Mouse (Mus musculus) embryonic facial prominence, embryonic 12.5 days (tissue): ENCODE results near the gene Trim67. TPM values are rescaled to one million over a fixed set of nuclear protein-coding genes. Genes with fewer than 3 reads are reported as not detected.

ENCODE experiments used
- polyA plus RNA-seq: library from polyadenylated mRNA; unstranded; fragments of >200 nt; fragmentation: Nextera tagmentation; extraction: Ambion mirVana; gene quantifications from 2 replicates; pipeline ENCODE4 v1.2.1, GENCODE M21; 2016

Trim67 gene
- polyA plus RNA-seq, 1 experiment from 2014 or later: 1.00 TPM

Other genes starting within 250 kb of the Trim67 start
- 0.14 and 0.27 TPM in 2 replicates for gene Agt, start 223.4 kb upstream of the Trim67 start, polyA plus RNA-seq
- not detected in 2 replicates for gene Capn9, start 217.0 kb upstream of the Trim67 start, polyA plus RNA-seq
- gene 2310022B05Rik, start 129.7 kb upstream of the Trim67 start, polyA plus RNA-seq: 32.0 and 32.1 TPM in 2 replicates
- gene Ttc13, start 71.1 kb upstream of the Trim67 start, polyA plus RNA-seq: 52.8 and 54.1 TPM in 2 replicates
- gene Arv1, start 71.0 kb upstream of the Trim67 start, polyA plus RNA-seq: 33.2 and 35.6 TPM in 2 replicates
- 6.7 and 8.0 TPM in 2 replicates for gene Fam89a, start 41.3 kb upstream of the Trim67 start, polyA plus RNA-seq
- gene Gnpat, start 69.9 kb downstream of the Trim67 start, polyA plus RNA-seq: 110 and 111 TPM in 2 replicates
- 53.5 and 59.4 TPM in 2 replicates for gene 2810004N23Rik, start 70.0 kb downstream of the Trim67 start, polyA plus RNA-seq
- gene Exoc8, start 104.6 kb downstream of the Trim67 start, polyA plus RNA-seq: 14.6 TPM in 2 replicates
- gene Sprtn, start 104.8 kb downstream of the Trim67 start, polyA plus RNA-seq: 12.7 and 13.3 TPM in 2 replicates
- 15.5 and 15.6 TPM in 2 replicates for gene Egln1, start 156.2 kb downstream of the Trim67 start, polyA plus RNA-seq
- gene Tsnax, start 219.9 kb downstream of the Trim67 start, polyA plus RNA-seq: 138 and 140 TPM in 2 replicates